Mouse (Mus musculus): ENCODE results near the gene Lamc3.

GRCm38 (mm10) chr2:31953687-31954086 is 66.6 kb downstream of the Lamc3 start:
- TF ChIP-seq EP300 (IDR thresholded peaks at IDR 0.05; ENCODE audit: low read depth): no peak
- TF ChIP-seq CTCF (IDR thresholded peaks at IDR 0.05; ENCODE audit: low read depth): no peak

All from liver, postnatal 0 days (tissue).